Mouse (Mus musculus): Measurements from ENCODE around the gene Fads1. TPM values are rescaled to one million over a fixed set of nuclear protein-coding genes. Genes with fewer than 3 reads are reported as not detected.

Gene Fads1
- total RNA-seq, 2 experiments from 2014 or later: 677 to 1,388 TPM

- no peak for DNase-seq
These were observed 6.2 kb upstream of the Fads1 start for GRCm38 (mm10) chr19:10176477-10176876.

- DNase-seq: peak; percentile 37 to 55
These were observed 5.7 kb upstream of the Fads1 start for GRCm38 (mm10) chr19:10176941-10177372.

GRCm38 (mm10) chr19:10181225-10181624, 1.5 kb upstream of the Fads1 start:
- DNase-seq: no peak

GRCm38 (mm10) chr19:10182142-10182541, 546 bp upstream of the Fads1 start:
- DNase-seq: no peak

GRCm38 (mm10) chr19:10183299-10183983, 753 bp downstream of the Fads1 start:
- DNase-seq: peak; percentile 69 to 79

GRCm38 (mm10) chr19:10184096-10184495, 1.4 kb downstream of the Fads1 start:
- peak; percentile 67 to 76 for DNase-seq

DNA sequence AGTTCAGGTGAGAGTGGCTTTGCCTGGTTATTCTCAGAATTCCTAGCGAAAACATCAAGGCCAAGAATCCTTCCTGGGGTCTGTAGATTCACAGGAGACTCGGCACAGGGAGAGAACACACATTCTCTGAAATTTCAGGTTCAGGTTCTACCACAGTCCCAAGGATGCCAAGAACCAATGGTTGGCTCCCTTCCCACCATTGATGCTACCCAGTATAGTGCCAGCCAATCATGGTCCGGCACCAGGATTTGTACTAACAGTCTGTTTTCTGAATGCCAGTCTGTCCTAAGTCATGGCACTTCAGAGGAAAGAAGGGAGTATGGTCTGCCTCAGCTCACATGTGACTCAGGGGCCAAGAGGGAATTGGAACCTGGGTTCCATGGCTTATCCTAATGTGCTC, 3.2 kb downstream of the Fads1 start:
- DNase-seq: no peak

DNA sequence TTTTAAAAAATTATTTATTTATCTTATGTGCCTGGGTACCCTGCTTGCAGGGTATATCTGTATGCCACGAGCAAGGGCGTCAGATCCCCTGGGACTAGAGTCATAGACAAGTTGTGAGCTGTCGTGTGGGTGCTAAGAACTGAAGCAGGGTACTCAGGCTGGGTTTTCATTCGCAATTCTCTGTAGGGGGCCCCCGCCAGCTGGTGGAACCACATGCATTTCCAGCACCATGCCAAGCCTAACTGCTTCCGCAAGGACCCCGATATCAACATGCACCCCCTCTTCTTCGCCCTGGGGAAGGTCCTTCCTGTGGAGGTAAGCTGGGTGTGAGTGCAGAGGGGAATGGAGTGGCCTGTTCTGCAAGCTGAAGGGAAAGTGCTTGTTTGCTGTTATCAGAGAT, 3.9 kb downstream of the Fads1 start:
- no peak for DNase-seq

GRCm38 (mm10) chr19:10188281-10188811, 5.7 kb downstream of the Fads1 start:
- DNase-seq: peak; percentile 60 to 70

GRCm38 (mm10) chr19:10189022-10189421, 6.3 kb downstream of the Fads1 start:
- DNase-seq: no peak

- DNase-seq: no peak
These were observed 7.3 kb downstream of the Fads1 start for GRCm38 (mm10) chr19:10189940-10190339.

DNA sequence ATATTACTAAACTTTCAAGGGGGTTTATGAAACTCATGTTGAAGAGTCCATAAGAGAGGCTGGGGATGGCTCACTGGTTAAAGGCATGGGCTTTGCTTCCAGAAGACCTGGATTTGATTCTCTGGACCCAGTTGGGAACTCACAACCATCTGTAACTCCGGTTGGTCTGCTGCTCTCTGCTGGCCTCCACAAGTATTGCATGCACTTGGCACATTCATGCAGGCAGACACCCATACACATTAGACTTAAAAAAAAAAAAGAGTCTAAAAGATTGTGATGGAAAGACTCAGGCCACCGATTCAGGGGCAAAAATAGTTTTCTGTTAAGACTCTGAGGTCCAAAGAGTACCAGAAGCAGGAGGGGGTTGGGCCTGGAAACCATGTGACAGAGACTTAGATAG, 8.1 kb downstream of the Fads1 start:
- DNase-seq: peak; percentile 77 to 81

GRCm38 (mm10) chr19:10191326-10191725, 8.6 kb downstream of the Fads1 start:
- DNase-seq: peak in 1 of 2 experiments; percentile 47

GRCm38 (mm10) chr19:10194337-10194736, 11.6 kb downstream of the Fads1 start:
- DNase-seq: no peak

GRCm38 (mm10) chr19:10195252-10195651, 12.6 kb downstream of the Fads1 start:
- DNase-seq: peak; percentile 71 to 74

GRCm38 (mm10) chr19:10197130-10197529, 14.4 kb downstream of the Fads1 start:
- no peak for DNase-seq

DNA sequence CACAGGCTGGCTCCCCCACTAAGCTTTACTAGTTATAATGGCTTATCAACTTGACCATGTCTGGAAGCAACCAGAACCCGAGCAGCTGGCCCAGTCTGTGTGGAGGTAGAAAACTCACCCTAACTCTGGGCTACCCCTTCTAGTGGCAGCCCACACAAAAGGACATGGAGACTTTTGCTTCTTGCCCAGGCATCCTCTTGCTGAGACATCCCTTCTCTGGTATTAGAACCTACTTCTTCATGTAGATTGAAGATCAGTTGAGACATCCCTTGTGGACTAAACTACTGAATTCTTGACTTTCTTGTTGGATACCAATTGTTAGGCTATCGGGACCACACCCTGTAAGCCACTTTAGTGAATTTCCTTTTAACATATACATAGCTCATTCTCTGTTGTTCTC, 15.6 kb downstream of the Fads1 start:
- DNase-seq: no peak

DNA sequence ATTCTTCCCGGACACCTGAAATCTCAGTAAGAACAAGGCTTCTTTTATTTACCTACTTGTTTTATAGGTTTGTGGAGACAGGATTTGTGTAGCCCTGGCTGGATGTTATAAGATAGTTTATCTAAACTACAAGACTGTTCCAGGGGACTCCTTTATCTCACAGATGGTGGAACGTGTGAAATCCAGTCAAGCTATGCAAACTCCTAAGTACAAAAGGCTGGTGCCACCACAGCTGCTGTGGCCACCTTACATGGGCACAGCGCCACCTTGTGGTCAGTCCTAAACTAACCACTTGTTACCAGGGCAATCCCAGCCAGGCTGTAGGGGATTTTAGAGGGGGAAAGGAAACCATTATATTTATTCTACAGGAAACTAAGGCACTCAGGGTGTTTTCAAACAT, 16.0 kb downstream of the Fads1 start:
- DNase-seq: peak; percentile 86 to 89

DNA sequence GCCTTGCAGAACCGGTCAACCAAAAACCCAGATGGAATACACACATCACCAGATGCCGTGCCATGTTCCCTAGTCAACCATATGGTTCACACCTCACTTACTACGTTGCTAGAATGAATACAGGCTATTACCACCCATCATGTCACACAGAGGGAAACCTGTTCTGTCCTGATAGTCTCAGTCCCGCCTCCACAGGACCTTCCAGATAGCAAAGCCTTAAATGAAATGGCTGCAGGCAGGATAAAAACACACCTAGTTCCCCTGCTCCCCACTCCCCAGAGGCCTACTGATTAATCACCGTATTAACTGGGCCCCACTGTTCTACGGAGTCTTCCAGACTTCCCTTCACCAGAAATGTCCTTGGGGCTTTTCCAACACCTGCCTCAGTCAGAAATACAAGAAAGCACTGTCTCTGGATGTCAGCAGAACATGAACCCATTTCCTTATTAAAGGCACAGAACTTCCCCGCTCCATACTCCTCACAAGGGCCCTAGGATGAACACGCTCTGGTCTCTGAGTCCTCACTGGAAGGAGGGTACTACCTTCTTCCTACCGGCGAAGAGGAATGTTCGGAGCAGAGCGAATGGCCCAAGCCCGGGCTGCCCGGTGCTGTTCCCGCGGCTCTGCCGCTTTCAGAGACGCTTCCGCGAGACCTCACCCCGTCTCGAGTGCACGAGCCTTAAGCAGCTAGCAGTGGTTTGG, 20.6 kb downstream of the Fads1 start:
- DNase-seq: no peak

DNA sequence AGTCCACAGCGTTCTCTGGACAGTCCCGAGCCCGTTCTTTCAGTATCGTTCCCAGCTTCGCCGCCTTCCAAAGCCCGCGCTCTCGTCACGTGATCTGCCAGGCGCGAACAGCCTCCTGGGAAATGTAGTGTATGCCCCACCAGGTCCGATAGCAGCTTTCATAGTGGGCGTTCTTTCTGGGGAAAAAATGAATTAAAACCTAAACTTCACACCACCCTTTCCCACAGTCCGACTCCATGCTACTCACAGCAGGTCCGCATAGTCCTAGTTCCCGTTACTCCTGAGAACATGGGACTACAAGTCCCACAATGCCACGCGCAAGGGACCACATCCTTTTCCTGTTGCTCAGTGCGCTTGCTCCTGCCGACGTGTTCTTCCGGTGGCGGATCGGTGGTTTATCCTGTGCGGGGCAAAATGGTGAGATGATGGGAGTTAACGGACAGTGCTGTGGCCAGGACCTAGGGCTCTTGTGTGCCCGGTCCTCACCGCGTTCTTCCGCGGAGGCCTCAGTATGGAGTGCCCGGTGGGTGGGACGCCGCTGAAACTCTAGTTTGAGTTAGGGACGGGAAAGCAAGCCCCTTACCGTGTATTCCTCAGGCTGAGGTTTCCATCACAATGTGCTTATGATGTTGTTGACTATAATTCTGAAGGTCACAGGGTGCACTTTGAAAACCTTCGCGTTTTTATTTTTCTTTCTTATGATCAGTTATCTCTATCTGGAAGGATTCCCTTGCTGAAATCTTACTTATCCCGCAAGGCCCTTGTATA, 21.3 kb downstream of the Fads1 start, which contains the start of the genes Tmem258 and Fen1:
Tmem258 (plus strand) TSS at position 167 of the 768 bp plus-strand sequence.
Fen1 (minus strand) TSS at position 322 of the 768 bp plus-strand sequence.
- DNase-seq: peak; percentile 89 to 90

- peak; percentile 46 to 55 for DNase-seq
These were observed 21.9 kb downstream of the Fads1 start for GRCm38 (mm10) chr19:10204616-10205001.

- no peak for DNase-seq
These were observed 22.4 kb downstream of the Fads1 start for GRCm38 (mm10) chr19:10205051-10205450.

All from adrenal gland, postnatal 36 days (tissue).